8 mouse cellular contexts compared by ENCODE assay signal in the genomic region with DNA sequence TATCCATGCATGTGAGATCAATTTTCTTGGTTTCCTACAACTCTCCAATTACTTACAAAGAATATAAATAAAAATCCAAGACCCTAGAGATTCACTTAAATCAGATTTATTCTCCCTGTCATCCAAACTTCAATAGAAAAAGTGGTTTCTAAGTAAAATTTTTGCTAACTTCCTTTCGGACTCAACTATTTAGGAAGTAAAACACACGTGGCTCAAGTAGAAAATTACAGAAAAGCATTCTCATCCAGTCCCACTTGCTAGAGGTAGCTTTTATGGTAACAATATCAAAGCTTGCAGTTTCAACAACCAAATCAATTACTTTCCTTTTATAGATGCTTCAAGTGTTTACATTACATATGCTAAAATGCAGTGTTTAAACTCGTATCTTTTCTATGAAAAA. TPM values are rescaled to one million over a fixed set of nuclear protein-coding genes. Genes with fewer than 3 reads are reported as not detected.
DNase-seq lines count a peak whose midpoint lies in the region; ATAC-seq and TF ChIP-seq lines count a peak whose summit lies in the region.

No protein-coding gene starts in this region.

- H3K4me1 ChIP-seq in lung, adult 2 months (ENCODE audit: control insufficient read depth, insufficient read depth, low read length), result peaks cover 12% of the 10 kb centered on the region
- H3K4me1 ChIP-seq in forebrain, embryonic 11.5 days (replicated peaks; ENCODE audit: control insufficient read depth, insufficient read depth, low read length), result peaks cover 5% of the 10 kb centered on the region; the same call in 1 of the 2 replicates
- H3K4me1 ChIP-seq in limb, embryonic 12.5 days (replicated peaks), result peaks cover 19% of the 10 kb centered on the region
- peaks cover 25% of the 10 kb centered on the region for H3K4me1 ChIP-seq in neural tube, embryonic 15.5 days

- ATAC-seq in forebrain, embryonic 11.5 days (replicated peaks; ENCODE audit: low FRiP score), result no peak
- ATAC-seq in limb, embryonic 12.5 days (ENCODE audit: insufficient number of reproducible peaks, insufficient read depth, low FRiP score, low TSS enrichment, low read depth), result no peak
- ATAC-seq in neural tube, embryonic 15.5 days (ENCODE audit: low FRiP score), result no peak

- no peak overlapping the region; the same call in 1 of the 2 replicates for H3K9ac ChIP-seq in forebrain, embryonic 11.5 days (ENCODE audit: low read length)
- 0 out of 2 replicates have a peak overlapping the region, but pooled peaks have one; percentile 90 for H3K9ac ChIP-seq in limb, embryonic 12.5 days (replicated peaks)
- H3K9ac ChIP-seq in neural tube, embryonic 15.5 days (replicated peaks), result no peak overlapping the region

- TF ChIP-seq POLR2A in lung, adult 2 months (IDR thresholded peaks at IDR 0.05; ENCODE audit: borderline replicate concordance, extremely low read depth, low read depth, low read length), result no peak

- no peak for DNase-seq in lung, adult 2 months
- DNase-seq in lung, postnatal 14 days, result no peak
- no peak for DNase-seq in forebrain, embryonic 11.5 days (ENCODE audit: low spot score)
- no peak for DNase-seq in cerebellum, postnatal 4 days (ENCODE audit: low spot score in 2 of 2)
- DNase-seq in adrenal gland, adult (ENCODE audit: inconsistent age in 2 of 2, low spot score in 1 of 2), result no peak
- DNase-seq in urinary bladder, adult 2 months (ENCODE audit: low spot score), result no peak

- peak overlapping the region; percentile 45 for H3K4me3 ChIP-seq in lung, adult 2 months (replicated peaks; ENCODE audit: extremely low read depth, low read depth, low read length)
- H3K4me3 ChIP-seq in forebrain, embryonic 11.5 days (ENCODE audit: low read depth, low read length), result peak overlapping the region; percentile 94
- H3K4me3 ChIP-seq in limb, embryonic 12.5 days (replicated peaks), result peak overlapping the region; percentile 95
- H3K4me3 ChIP-seq in neural tube, embryonic 15.5 days (replicated peaks), result peak overlapping the region; percentile 98

- H3K4me2 ChIP-seq in forebrain, embryonic 11.5 days (ENCODE audit: low read depth, low read length, severe bottlenecking), result peak overlapping the region; percentile 59
- peak overlapping the region; percentile 68 for H3K4me2 ChIP-seq in limb, embryonic 12.5 days
- H3K4me2 ChIP-seq in neural tube, embryonic 15.5 days, result peak overlapping the region; percentile 68

- no peaks in the 10 kb centered on the region; the same call in 1 of the 2 replicates for H3K36me3 ChIP-seq in forebrain, embryonic 11.5 days (ENCODE audit: control insufficient read depth, insufficient read depth, low read length)
- H3K36me3 ChIP-seq in limb, embryonic 12.5 days, result peaks cover 12% of the 10 kb centered on the region
- H3K36me3 ChIP-seq in neural tube, embryonic 15.5 days, result peaks cover 3% of the 10 kb centered on the region

- no peaks in the 10 kb centered on the region for H3K9me3 ChIP-seq in forebrain, embryonic 11.5 days (ENCODE audit: control insufficient read depth, low read length)
- H3K9me3 ChIP-seq in limb, embryonic 12.5 days, result no peaks in the 10 kb centered on the region
- H3K9me3 ChIP-seq in neural tube, embryonic 15.5 days (replicated peaks), result no peaks in the 10 kb centered on the region

- WGBS in lung, adult 2 months, result 5% methylated on average over 3 of the region's 3 CpGs
- 44% methylated on average over 3 of the region's 3 CpGs for WGBS in forebrain, embryonic 11.5 days
- 31% methylated on average over 3 of the region's 3 CpGs for WGBS in limb, embryonic 12.5 days
- WGBS in neural tube, embryonic 15.5 days, result 30% methylated on average over 3 of the region's 3 CpGs

- H3K27me3 ChIP-seq in forebrain, embryonic 11.5 days (ENCODE audit: control insufficient read depth, insufficient read depth, low read length), result no peaks in the 10 kb centered on the region
- no peaks in the 10 kb centered on the region for H3K27me3 ChIP-seq in limb, embryonic 12.5 days
- H3K27me3 ChIP-seq in neural tube, embryonic 15.5 days (replicated peaks), result no peaks in the 10 kb centered on the region

- no peak for TF ChIP-seq CTCF in lung, adult 2 months (IDR thresholded peaks at IDR 0.05; ENCODE audit: insufficient read depth, low read length)

- H3K27ac ChIP-seq in forebrain, embryonic 11.5 days (ENCODE audit: low read depth, low read length), result no peak overlapping the region
- no peak overlapping the region for H3K27ac ChIP-seq in limb, embryonic 12.5 days
- H3K27ac ChIP-seq in neural tube, embryonic 15.5 days (replicated peaks), result no peak overlapping the region

RNA-seq across cellular contexts. Expression of a gene that starts 21.6 kb away (rescaled TPM):
- 0.18 and 0.53 TPM in 2 replicates for polyA plus RNA-seq in lung, adult 2 months (2012; rRNA removed)
- polyA plus RNA-seq in forebrain, embryonic 11.5 days (2014; fragmentation: Nextera tagmentation; extraction: Ambion mirVana), result not detected in 2 replicates
- 0.19 TPM in 1 of 2 replicates, not detected in the other for polyA plus RNA-seq in limb, embryonic 12.5 days (2016; fragmentation: Nextera tagmentation; extraction: Ambion mirVana)
- polyA plus RNA-seq in neural tube, embryonic 15.5 days (2015; fragmentation: Nextera tagmentation; extraction: Ambion mirVana), result 0.40 and 0.59 TPM in 2 replicates
- polyA plus RNA-seq in urinary bladder, adult 2 months (2012; rRNA removed), result 0.06 and 0.08 TPM in 2 replicates

RNA-seq across cellular contexts. Expression of a gene that starts 27.4 kb away (rescaled TPM):
- polyA plus RNA-seq in lung, adult 2 months (2012; rRNA removed), result 25.9 and 36.2 TPM in 2 replicates
- polyA plus RNA-seq in forebrain, embryonic 11.5 days (2014; fragmentation: Nextera tagmentation; extraction: Ambion mirVana), result 200 and 201 TPM in 2 replicates
- polyA plus RNA-seq in limb, embryonic 12.5 days (2016; fragmentation: Nextera tagmentation; extraction: Ambion mirVana), result 128 and 131 TPM in 2 replicates
- 140 and 145 TPM in 2 replicates for polyA plus RNA-seq in neural tube, embryonic 15.5 days (2015; fragmentation: Nextera tagmentation; extraction: Ambion mirVana)
- polyA plus RNA-seq in urinary bladder, adult 2 months (2012; rRNA removed), result 49.8 and 63.7 TPM in 2 replicates

Comparison
In these comparisons a context has a peak if more than half of its experiments do, and no peak if none do; other contexts are left out.
1. H3K4me3 ChIP-seq: peak in every context shown above with its lines; median percentile 98 in neural tube, embryonic 15.5 days; 95 in limb, embryonic 12.5 days; 94 in forebrain, embryonic 11.5 days; 45 in lung, adult 2 months.